Mouse (Mus musculus) kidney, embryonic 14.5 days (tissue): ENCODE measurements at regions not wholly inside any gene's neighbourhood (a gene's known extent, or its start where the extent isn't known, plus 50 kb on each side); places are given as distances from the start of the nearest gene placed in this dataset.

Experiments
- ATAC-seq: fragments of 200-750 bp; cut with Nextera tagmentation; 2 replicates; pipeline ENCODE4 v1.8.0; 2017; ENCODE audit warnings: moderate number of reproducible peaks, mild to moderate bottlenecking, moderate TSS enrichment, moderate library complexity; ENCODE audit not compliant: low FRiP score, low TSS enrichment
- H3K27ac ChIP-seq: fragments of 300-500 bp; sonication (generic); 2 replicates; pipeline ENCODE4 v1.5.1; 2014; ENCODE audit warnings: low read depth, mild to moderate bottlenecking, low read length, moderate library complexity, mixed read lengths
- H3K27me3 ChIP-seq: fragments of 300-500 bp; sonication (generic); 2 replicates; pipeline ENCODE4 v1.6.1; 2014; ENCODE audit warnings: mild to moderate bottlenecking, low read length; ENCODE audit not compliant: control insufficient read depth, insufficient read depth
- H3K36me3 ChIP-seq: fragments of 300-500 bp; sonication (generic); 2 replicates; pipeline ENCODE4 v1.6.1; 2014; ENCODE audit warnings: low read length, mixed read lengths; ENCODE audit not compliant: control insufficient read depth, insufficient read depth
- H3K4me1 ChIP-seq: fragments of 300-500 bp; sonication (generic); 2 replicates; pipeline ENCODE4 v1.6.1; 2014; ENCODE audit warnings: low read length, mixed read lengths; ENCODE audit not compliant: control insufficient read depth, insufficient read depth
- H3K4me2 ChIP-seq: fragments of 300-500 bp; sonication (generic); replicated peaks from 2 replicates; pipeline ENCODE4 v1.6.1; 2014; ENCODE audit warnings: low read depth, mild to moderate bottlenecking, low read length
- H3K4me3 ChIP-seq: fragments of 300-500 bp; sonication (generic); 2 replicates; pipeline ENCODE4 v1.5.1; 2014; ENCODE audit warnings: mild to moderate bottlenecking, low read length
- H3K9ac ChIP-seq: fragments of 300-500 bp; sonication (generic); 2 replicates; pipeline ENCODE4 v1.6.1; 2014; ENCODE audit warnings: low read depth, mild to moderate bottlenecking, low read length, moderate library complexity
- H3K9me3 ChIP-seq: fragments of 300-500 bp; sonication (generic); 2 replicates; pipeline ENCODE4 v1.6.1; 2016; ENCODE audit warnings: low read length; ENCODE audit not compliant: control insufficient read depth
- WGBS: fragments of 180-500 bp; shearing (Covaris S2); extraction: QIAGEN DNeasy Blood & Tissue Kit; methylation state at CpG from one replicate; pipeline ENCODE4 v1.1.7; 2014; 5-methylcytosine and 5-hydroxymethylcytosine counted together

DNA sequence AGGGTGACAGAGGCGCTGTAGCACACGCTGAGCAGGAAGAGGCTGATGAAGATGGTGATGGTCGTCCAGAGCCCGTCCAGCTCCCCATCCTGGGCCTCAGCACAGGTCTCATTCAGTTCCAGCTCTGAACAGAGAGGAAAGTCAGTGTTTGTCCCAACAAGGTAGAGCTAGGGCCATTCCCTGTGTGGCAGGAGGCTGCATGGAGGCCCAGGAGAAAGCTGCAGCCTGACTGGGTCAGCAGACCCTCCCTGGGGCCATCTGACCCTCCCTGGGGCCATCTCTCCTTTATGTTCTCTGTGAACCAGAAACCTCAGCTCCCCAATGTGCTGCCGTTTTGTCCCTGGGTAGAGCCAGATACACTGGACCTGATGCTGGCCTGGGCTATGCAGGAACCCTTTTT, 131.2 kb upstream of the Adam6b start:
- WGBS = 88% methylated on average over 5 of the region's 5 CpGs
- no peak overlapping the region for H3K9ac ChIP-seq
- H3K27me3 ChIP-seq = no peaks in the 10 kb centered on the region
- H3K4me1 ChIP-seq = no peaks in the 10 kb centered on the region
- H3K4me2 ChIP-seq = no peak overlapping the region
- H3K4me3 ChIP-seq = no peak overlapping the region
- no peak overlapping the region for H3K27ac ChIP-seq
- H3K36me3 ChIP-seq = no peaks in the 10 kb centered on the region
- H3K9me3 ChIP-seq = no peaks in the 10 kb centered on the region
- no peak for ATAC-seq

DNA sequence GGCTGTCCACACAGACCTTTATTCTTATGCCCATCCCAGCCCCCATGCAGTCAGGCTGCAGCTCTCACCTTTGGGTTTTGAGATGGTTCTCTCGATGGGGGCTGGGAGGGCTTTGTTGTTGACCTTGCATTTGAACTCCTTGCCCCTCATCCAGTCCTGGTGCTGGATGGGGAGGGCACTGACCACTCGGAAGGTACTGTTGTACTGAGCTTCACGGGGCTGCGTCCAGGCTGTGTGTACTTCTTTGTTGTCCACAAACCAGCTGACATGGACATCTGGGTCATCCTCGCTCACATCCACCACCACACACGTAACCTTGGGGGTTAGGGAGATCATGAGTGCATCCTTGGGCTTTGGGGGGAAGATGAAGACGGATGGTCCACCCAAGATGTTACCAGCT, 129.3 kb upstream of the Adam6b start:
- 89% methylated on average over 7 of the region's 7 CpGs for WGBS
- no peak overlapping the region for H3K4me2 ChIP-seq
- no peaks in the 10 kb centered on the region for H3K27me3 ChIP-seq
- no peak for ATAC-seq
- no peaks in the 10 kb centered on the region for H3K4me1 ChIP-seq
- no peak overlapping the region for H3K27ac ChIP-seq
- no peak overlapping the region for H3K4me3 ChIP-seq
- no peaks in the 10 kb centered on the region for H3K9me3 ChIP-seq
- H3K36me3 ChIP-seq = no peaks in the 10 kb centered on the region
- no peak overlapping the region for H3K9ac ChIP-seq

DNA sequence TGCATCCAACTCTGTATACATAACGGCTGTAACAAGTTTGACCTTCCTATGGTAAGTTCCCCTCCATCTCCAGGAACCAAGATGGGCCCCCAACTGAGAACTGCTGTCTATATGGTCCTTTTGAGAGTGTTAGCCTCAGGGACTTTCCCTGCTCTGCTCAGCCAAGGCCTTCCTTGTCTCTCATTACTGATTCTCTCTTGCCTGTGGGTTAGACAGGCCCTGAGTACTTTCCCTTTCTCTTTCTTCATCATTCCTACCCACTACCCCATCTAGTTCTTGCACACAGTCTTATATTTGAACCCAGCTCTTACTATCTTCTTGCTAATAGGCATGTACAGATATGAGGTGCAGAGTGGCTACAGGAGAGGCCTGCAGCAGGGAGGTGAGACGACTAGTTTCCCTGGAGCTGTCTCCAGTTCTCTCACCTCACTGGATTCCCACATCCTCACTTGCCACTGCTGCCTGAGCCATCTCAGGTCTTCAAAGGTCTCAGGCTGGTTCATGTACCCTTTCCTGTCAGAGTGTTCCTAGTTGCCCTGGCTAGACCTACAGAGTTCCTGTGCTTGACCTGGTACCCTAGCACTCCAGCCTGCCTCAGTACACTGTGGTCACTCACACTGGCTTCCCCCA, 126.8 kb upstream of the Adam6b start:
- 69% methylated on average over 2 of the region's 2 CpGs for WGBS
- no peak for ATAC-seq
- Histone ChIP-seq H3K9ac (no peak overlapping the region), H3K36me3 (no peaks in the 10 kb centered on the region), H3K4me1 (no peaks in the 10 kb centered on the region), H3K27me3 (no peaks in the 10 kb centered on the region), H3K27ac (no peak overlapping the region), H3K9me3 (no peaks in the 10 kb centered on the region), H3K4me2 (no peak overlapping the region), H3K4me3 (no peak overlapping the region)

DNA sequence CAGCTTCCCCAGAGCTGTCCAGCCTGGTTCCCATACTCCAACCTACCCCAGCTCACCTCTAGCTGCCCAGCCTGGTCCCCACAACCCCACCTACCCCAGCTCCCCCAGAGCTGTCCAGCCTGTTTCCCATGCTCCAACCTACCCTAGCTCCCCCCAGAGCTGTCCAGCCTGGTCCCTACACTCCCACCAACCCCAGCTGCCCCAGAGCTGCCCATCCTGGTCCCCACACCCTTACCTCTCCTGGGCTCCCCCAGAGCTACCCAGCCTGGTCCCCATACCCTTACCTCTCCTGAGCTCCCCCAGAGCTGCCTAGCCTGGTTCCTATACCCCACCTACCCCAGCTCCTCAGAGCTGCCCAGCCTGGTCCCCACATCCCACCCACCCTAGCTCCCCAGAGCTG, 125.3 kb upstream of the Adam6b start:
- Histone ChIP-seq H3K9ac (no peak overlapping the region), H3K4me1 (no peaks in the 10 kb centered on the region)
- ATAC-seq = no peak

DNA sequence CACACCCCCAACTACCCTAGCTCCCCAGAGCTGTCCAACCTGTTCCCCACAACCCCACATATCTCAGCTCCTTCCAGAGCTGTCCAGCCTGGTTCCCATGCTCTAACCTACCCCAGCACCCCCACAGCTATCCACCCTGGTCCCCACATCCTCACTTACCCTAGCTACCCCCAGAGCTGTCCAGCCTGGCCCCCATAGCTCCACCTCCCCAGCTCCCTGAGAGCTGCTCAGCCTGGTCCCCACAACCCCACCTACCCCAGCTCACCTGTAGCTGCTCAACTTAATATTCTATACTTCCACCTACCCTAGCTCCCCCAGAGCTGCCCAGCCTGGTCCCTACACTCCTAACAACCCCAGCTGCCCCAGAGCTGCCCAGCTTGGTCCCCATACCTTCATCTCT, 124.9 kb upstream of the Adam6b start:
- H3K4me1 ChIP-seq = no peaks in the 10 kb centered on the region
- no peak overlapping the region for H3K4me3 ChIP-seq
- H3K36me3 ChIP-seq = no peaks in the 10 kb centered on the region
- H3K9me3 ChIP-seq = no peaks in the 10 kb centered on the region
- no peak overlapping the region for H3K9ac ChIP-seq
- no peak for ATAC-seq
- H3K27ac ChIP-seq = no peak overlapping the region
- no peak overlapping the region for H3K4me2 ChIP-seq
- no peaks in the 10 kb centered on the region for H3K27me3 ChIP-seq

More for the DNA sequence above, 125.3 kb upstream of the Adam6b start:
- H3K9me3 ChIP-seq = no peaks in the 10 kb centered on the region
- no peak overlapping the region for H3K4me2 ChIP-seq
- H3K4me3 ChIP-seq = no peak overlapping the region
- H3K27me3 ChIP-seq = no peaks in the 10 kb centered on the region
- no peak overlapping the region for H3K27ac ChIP-seq
- no peaks in the 10 kb centered on the region for H3K36me3 ChIP-seq

DNA sequence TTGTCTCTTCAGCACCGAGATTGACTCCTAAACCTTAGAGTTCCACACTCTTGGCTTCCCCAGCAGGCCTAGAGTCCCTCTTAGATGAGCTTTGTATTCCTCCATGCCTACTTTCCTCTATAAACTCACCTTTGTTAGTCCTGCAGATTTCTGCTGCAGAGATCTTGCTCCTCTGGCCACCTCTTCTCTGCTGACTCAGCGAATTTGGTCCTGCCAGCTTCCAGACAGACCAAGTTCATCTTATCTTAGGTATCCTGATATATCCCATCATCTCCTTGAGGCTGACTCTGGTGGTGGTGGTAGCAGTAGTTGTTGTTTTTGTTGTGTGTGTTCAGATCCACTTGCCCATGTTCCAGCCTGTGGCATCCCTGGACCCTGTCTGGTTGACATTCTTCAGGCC, 123.5 kb upstream of the Adam6b start:
- H3K4me3 ChIP-seq = no peak overlapping the region
- no peaks in the 10 kb centered on the region for H3K4me1 ChIP-seq
- no peak overlapping the region for H3K4me2 ChIP-seq
- H3K27me3 ChIP-seq = no peaks in the 10 kb centered on the region
- no peak overlapping the region for H3K27ac ChIP-seq
- no peak overlapping the region for H3K9ac ChIP-seq
- no peak for ATAC-seq
- 59% methylated on average over 2 of the region's 2 CpGs for WGBS
- no peaks in the 10 kb centered on the region for H3K9me3 ChIP-seq
- H3K36me3 ChIP-seq = no peaks in the 10 kb centered on the region

DNA sequence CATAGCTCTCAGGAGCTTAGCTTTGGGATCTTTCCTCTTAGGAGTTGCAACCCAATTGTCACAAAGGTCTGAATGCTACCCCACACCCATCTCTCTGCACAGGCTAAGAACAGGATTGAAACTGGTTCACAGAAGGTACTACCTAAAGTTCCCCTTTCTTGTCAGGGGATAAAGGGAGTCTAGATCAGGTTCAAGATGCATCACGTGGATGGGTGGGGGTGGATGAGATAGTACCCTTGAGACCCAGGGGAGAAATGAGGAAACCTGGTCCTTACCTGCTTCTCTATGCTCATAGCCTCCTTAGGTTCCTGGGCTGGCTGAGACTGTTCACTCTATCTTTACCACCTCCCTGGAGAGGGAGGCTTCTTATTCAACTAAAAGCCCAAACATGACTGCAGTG, 122.9 kb upstream of the Adam6b start:
- H3K9ac ChIP-seq = no peak overlapping the region
- no peak overlapping the region for H3K4me2 ChIP-seq
- no peak overlapping the region for H3K27ac ChIP-seq
- 75% methylated on average over 1 of the region's 1 CpGs for WGBS
- no peaks in the 10 kb centered on the region for H3K4me1 ChIP-seq
- H3K9me3 ChIP-seq = no peaks in the 10 kb centered on the region
- no peak for ATAC-seq
- H3K4me3 ChIP-seq = no peak overlapping the region
- H3K27me3 ChIP-seq = no peaks in the 10 kb centered on the region
- no peaks in the 10 kb centered on the region for H3K36me3 ChIP-seq

DNA sequence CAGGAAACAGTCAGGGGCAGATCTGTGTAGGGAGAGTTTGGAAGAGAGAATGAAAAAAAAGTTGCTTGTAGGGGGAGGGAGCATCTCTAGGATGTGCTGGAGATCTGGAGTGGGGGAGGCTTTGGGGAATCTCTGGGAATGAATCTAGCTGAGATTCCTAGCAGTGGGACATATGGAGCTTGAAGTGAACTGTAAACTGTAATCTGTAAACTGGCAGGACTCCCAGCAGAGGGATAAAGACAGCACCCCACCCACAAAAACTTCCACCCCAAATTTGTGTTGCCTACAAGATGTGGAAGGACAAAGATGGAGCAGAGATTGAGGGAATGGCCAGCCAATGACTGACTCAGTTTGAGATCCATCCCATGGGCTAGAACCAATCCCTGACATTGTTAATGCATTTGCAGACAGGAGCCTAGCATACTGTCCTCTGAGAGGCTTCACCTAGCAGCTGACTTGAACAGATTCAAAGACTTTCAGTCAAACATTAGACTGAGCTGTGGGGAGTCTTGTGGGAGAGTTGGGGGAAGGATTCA, 87.7 kb upstream of the Adam6b start:
- Histone ChIP-seq H3K9ac (no peak overlapping the region), H3K4me1 (no peaks in the 10 kb centered on the region), H3K27me3 (no peaks in the 10 kb centered on the region), H3K4me3 (no peak overlapping the region), H3K9me3 (no peaks in the 10 kb centered on the region), H3K36me3 (no peaks in the 10 kb centered on the region), H3K27ac (no peak overlapping the region), H3K4me2 (no peak overlapping the region)
- ATAC-seq = no peak

DNA sequence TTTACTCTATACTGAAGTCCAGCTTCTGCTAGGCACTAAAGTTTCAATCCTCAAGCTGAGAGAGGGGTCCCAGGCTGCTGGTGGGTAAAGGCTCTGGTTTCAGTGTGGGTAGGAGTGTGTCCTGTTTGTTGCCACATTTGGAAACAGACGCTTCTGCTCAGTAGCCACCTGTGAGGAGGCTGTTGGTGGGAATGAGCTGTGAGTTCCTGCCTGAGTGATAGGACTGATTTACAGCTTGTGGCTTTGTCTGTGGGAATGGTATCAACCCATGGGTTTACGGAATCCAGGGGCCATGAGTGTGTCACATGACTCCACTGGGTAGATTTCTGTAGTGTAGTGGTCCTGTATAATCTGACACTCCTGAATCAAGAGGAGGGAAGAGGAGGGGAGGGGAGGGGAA, 86.5 kb upstream of the Adam6b start:
- Histone ChIP-seq H3K27me3 (no peaks in the 10 kb centered on the region), H3K36me3 (no peaks in the 10 kb centered on the region), H3K9me3 (no peaks in the 10 kb centered on the region), H3K9ac (no peak overlapping the region), H3K4me2 (no peak overlapping the region), H3K4me1 (no peaks in the 10 kb centered on the region), H3K4me3 (no peak overlapping the region), H3K27ac (no peak overlapping the region)
- no peak for ATAC-seq
- 31% methylated on average over 2 of the region's 2 CpGs for WGBS
